Mouse (Mus musculus): ENCODE measurements around the gene Smg7.

- TF ChIP-seq EP300 (optimal IDR thresholded peaks at IDR 0.05) (no peak), CTCF (IDR thresholded peaks at IDR 0.05; ENCODE audit: low read depth) (no peak)
Measured at GRCm38 (mm10) chr1:152810533-152811439, 91.7 kb downstream of the Smg7 start.

All from stomach, postnatal 0 days (tissue).